Mouse (Mus musculus): ENCODE results near the gene Ntn4. TPM values are rescaled to one million over a fixed set of nuclear protein-coding genes. Genes with fewer than 3 reads are reported as not detected.
"Not testable (repeated sequence)": the region's sequence is repeated elsewhere in the genome, so short reads cannot be mapped to it uniquely, and the experiment has no call there.

The Ntn4 gene
- polyA plus RNA-seq, 1 experiment from 2014 or later = 0.70 TPM

DNA sequence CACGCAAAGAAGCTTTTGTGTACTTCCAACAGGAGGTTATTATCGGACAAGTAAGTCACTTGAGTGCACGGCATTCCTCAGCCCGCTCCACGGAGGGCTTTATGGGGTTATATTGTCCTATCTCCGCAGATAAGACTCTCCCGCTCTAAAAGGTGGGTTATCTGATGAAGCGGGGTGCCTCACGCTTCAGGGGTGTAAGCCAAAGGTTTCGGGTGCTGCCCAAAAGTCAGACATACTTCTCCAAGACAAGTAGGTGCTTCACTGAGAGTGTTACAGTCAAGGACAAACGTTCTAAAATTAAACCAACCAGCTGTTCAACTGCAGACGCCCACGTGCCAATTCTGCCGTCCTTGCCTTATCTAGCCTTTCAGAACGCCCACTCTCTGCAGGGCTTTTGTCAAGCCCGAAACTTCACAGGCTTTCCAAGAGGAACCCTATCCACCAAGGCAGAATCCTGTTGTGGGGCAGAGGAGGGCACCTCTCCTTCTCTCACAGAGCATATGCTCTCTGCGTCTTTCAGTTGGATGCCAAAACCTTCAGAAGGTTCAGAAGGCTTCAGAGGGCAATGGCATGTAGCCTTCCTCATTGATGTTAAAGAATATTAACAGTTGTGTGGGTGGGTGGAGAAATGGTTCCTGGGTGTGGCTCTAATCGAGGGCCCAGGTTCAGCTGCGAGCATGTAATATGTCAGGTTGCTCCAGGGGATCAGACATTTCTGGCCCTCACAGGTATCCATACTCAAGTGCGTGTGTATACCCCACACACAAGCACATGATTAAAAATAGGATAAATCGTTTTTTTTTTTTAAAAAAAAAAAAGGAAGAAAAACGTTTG lies 32.4 kb downstream of the Ntn4 start:
- no peak for DNase-seq (ENCODE audit: low spot score)
- no peak for ATAC-seq (ENCODE audit: low FRiP score)
- 86% methylated on average over 22 of the region's 22 CpGs for WGBS

DNA sequence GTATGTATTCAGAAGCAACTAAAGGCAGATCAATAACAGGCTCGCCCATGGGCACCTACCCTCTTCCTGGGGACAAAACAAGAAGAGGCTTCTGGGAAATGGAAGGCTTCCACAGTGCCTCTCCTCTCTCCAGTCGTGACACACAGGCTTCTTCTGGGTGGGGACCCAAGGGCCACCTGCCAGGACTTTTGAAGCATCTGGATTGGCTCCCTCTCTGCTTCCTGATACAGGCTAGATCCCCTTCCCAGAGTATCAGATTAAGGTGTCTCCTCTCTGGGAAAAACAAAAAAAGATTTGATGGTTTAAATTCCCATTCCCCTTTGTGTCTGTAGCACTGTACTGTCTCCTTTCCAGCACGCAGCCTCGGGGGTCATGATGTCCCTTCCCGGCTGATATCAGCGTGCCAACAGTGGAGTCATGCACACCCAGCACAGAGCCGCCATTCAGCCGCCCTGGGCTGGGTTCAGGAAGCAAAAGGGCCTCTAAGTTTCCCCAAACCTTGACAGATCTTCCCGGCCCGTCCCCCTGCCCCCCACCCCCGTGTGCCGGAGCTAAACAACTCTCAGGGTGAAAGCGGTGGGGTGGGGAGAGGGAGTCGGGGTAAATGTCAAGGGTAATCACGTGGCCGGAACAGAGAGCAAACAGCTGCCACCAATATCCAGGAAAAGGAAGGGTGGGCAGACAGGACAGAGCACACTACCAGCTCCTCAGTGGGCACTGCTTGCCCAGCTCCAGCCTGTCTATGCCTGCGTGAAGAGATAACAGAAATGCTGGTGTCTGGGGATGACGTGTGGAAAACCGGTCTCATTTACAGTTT lies 38.9 kb downstream of the Ntn4 start:
- 0 out of 2 replicates have a peak overlapping the region, but pooled peaks have one; percentile 7 for H3K4me3 ChIP-seq (replicated peaks; ENCODE audit: low read length)
- ATAC-seq (ENCODE audit: low FRiP score) = peak; percentile 40; the same call in 1 of the 2 replicates
- H3K27me3 ChIP-seq (ENCODE audit: control insufficient read depth, insufficient read depth, low read length) = no peaks in the 10 kb centered on the region
- H3K9me3 ChIP-seq (ENCODE audit: control insufficient read depth, low read length) = 0 out of 2 replicates have a peak, but pooled peaks cover 3% of the 10 kb centered on the region
- WGBS = 43% methylated on average over 19 of the region's 19 CpGs
- DNase-seq (ENCODE audit: low spot score) = no peak
- H3K9ac ChIP-seq = no peak overlapping the region; the same call in 1 of the 2 replicates
- H3K27ac ChIP-seq = 0 out of 2 replicates have a peak overlapping the region, but pooled peaks have one; percentile 17
- peak overlapping the region; percentile 38 for H3K4me2 ChIP-seq (replicated peaks)
- H3K36me3 ChIP-seq (replicated peaks; ENCODE audit: control insufficient read depth, insufficient read depth) = peaks cover 14% of the 10 kb centered on the region
- H3K4me1 ChIP-seq (replicated peaks; ENCODE audit: control insufficient read depth, insufficient read depth, low read length) = peaks cover 10% of the 10 kb centered on the region; the same call in 1 of the 2 replicates

More for the DNA sequence above, 32.4 kb downstream of the Ntn4 start:
- Histone ChIP-seq H3K27ac (no peak overlapping the region), H3K4me1 (replicated peaks; ENCODE audit: control insufficient read depth, insufficient read depth, low read length) (no peaks in the 10 kb centered on the region), H3K4me2 (replicated peaks) (no peak overlapping the region), H3K27me3 (ENCODE audit: control insufficient read depth, insufficient read depth, low read length) (no peaks in the 10 kb centered on the region), H3K36me3 (replicated peaks; ENCODE audit: control insufficient read depth, insufficient read depth) (no peaks in the 10 kb centered on the region), H3K9me3 (ENCODE audit: control insufficient read depth, low read length) (0 out of 2 replicates have a peak, but pooled peaks cover 3% of the 10 kb centered on the region), H3K4me3 (replicated peaks; ENCODE audit: low read length) (no peak overlapping the region), H3K9ac (no peak overlapping the region)

DNA sequence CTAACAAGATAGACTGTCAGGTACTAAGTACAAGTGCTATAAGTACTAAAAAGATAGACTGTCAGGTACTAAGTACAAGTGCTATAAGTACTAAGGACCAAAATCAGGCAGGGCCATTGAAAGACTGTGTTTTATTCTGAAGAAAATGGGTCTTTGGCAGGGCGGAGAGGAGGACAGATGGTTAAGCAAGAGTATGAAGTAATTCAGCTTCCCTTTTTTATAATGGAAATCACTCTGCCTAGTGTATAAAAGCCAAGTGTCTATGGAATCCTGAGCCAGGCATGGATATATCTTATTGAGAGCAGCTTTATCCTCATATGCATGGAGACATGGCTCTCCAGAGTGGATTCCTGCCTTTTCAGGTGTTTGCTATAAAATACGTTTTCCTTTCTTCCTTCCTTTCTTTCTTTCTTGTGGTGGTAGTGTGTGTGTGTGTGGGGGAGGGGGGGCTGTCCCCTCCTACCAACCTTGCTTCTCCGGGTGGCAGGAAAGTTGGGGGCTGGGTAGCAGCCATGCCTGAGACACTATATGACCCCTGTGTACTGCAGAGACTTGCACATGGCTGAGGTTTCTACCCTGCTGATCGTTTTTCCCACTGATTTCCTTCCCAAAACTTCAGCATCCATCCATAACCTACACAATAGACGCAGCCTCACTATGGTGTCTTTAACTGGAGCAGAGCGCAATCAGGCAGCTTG lies 40.3 kb downstream of the Ntn4 start:
- whole genome bisulfite sequencing = 51% methylated on average over 6 of the region's 6 CpGs
- Histone ChIP-seq H3K4me3 (replicated peaks; ENCODE audit: low read length) (no peak overlapping the region), H3K4me2 (replicated peaks) (no peak overlapping the region), H3K27ac (no peak overlapping the region), H3K4me1 (replicated peaks; ENCODE audit: control insufficient read depth, insufficient read depth, low read length) (peaks cover 10% of the 10 kb centered on the region; the same call in 1 of the 2 replicates), H3K9me3 (ENCODE audit: control insufficient read depth, low read length) (no peaks in the 10 kb centered on the region), H3K9ac (no peak overlapping the region), H3K36me3 (replicated peaks; ENCODE audit: control insufficient read depth, insufficient read depth) (peaks cover 14% of the 10 kb centered on the region), H3K27me3 (ENCODE audit: control insufficient read depth, insufficient read depth, low read length) (no peaks in the 10 kb centered on the region)
- no peak for ATAC-seq (ENCODE audit: low FRiP score)
- no peak for DNase-seq (ENCODE audit: low spot score)

DNA sequence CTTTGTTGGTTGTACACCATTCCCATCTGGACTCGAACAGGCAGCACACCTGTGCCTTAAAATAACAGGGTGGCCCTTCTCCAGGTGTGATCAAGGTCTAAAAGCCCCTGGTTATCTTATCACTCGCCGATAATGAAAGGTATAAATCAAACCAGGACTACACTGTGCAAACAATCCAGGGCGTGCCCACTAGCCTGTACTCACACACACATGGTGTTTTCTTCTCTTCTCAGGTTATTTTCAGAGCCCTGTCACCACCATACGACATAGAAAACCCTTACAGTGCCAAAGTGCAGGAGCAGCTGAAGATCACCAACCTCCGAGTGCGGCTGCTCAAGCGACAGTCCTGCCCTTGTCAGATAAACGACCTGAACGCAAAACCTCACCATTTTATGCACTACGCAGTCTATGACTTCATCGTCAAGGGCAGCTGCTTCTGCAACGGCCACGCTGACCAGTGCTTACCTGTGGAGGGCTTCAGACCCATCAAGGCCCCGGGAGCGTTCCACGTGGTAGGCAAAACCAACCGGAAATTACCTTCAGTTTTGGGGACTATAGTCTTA lies 41.8 kb downstream of the Ntn4 start:
- H3K36me3 ChIP-seq (replicated peaks; ENCODE audit: control insufficient read depth, insufficient read depth) = peaks cover 14% of the 10 kb centered on the region
- no peaks in the 10 kb centered on the region for H3K27me3 ChIP-seq (ENCODE audit: control insufficient read depth, insufficient read depth, low read length)
- no peaks in the 10 kb centered on the region for H3K9me3 ChIP-seq (ENCODE audit: control insufficient read depth, low read length)
- H3K9ac ChIP-seq = no peak overlapping the region
- ATAC-seq (ENCODE audit: low FRiP score) (no peak), DNase-seq (ENCODE audit: low spot score) (no peak)
- no peak overlapping the region for H3K4me2 ChIP-seq (replicated peaks)
- no peak overlapping the region for H3K27ac ChIP-seq
- peaks cover 10% of the 10 kb centered on the region; the same call in 1 of the 2 replicates for H3K4me1 ChIP-seq (replicated peaks; ENCODE audit: control insufficient read depth, insufficient read depth, low read length)
- no peak overlapping the region for H3K4me3 ChIP-seq (replicated peaks; ENCODE audit: low read length)
- 89% methylated on average over 18 of the region's 18 CpGs for WGBS

DNA sequence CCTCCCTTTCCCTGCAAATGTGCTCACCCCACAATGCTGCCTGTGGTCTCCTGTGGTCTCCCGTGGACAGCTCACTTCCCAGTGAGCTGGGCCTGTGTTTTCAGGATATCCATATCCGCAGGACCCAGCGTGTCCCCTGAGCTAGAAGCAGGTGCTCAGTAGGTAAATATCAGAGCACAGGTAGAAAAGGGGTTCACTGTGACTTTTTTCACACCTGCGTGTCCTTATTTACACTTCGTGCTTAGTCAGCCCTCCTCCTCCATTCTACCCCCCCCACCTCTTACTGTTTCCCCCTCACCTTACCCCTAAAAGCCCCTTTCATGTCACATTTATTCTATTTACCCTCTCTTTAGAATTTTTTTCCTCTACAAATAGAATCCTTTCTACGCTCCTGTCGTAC lies 42.7 kb downstream of the Ntn4 start:
- H3K27ac ChIP-seq = no peak overlapping the region
- no peak overlapping the region for H3K4me2 ChIP-seq (replicated peaks)
- peaks cover 10% of the 10 kb centered on the region; the same call in 1 of the 2 replicates for H3K4me1 ChIP-seq (replicated peaks; ENCODE audit: control insufficient read depth, insufficient read depth, low read length)
- H3K9ac ChIP-seq = no peak overlapping the region
- H3K9me3 ChIP-seq (ENCODE audit: control insufficient read depth, low read length) = no peaks in the 10 kb centered on the region
- WGBS = 94% methylated on average over 7 of the region's 7 CpGs
- ATAC-seq (ENCODE audit: low FRiP score) (no peak), DNase-seq (ENCODE audit: low spot score) (no peak)
- no peaks in the 10 kb centered on the region for H3K27me3 ChIP-seq (ENCODE audit: control insufficient read depth, insufficient read depth, low read length)
- H3K4me3 ChIP-seq (replicated peaks; ENCODE audit: low read length) = no peak overlapping the region
- H3K36me3 ChIP-seq (replicated peaks; ENCODE audit: control insufficient read depth, insufficient read depth) = peaks cover 14% of the 10 kb centered on the region

DNA sequence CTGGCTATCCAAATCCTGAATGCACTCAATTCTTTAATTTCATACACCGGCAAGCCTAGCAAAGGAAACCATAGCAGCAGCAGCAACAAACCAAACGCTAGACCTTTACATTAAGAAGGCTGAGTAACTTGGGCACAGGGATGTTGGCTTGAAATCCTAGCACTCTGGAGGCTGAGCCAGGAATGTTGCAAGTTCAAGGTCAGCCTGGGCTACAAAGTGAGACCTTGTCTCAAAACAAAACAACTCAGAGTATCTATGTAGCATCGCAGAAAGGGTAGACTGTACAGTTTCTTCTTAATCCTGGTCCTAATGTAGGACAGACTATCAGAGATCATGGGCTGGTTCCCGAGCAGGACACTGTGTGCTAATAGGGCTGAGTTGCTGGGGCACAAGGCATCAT lies 43.4 kb downstream of the Ntn4 start:
- DNase-seq (ENCODE audit: low spot score) (no peak), ATAC-seq (ENCODE audit: low FRiP score) (no peak)
- 95% methylated on average over 4 of the region's 4 CpGs for WGBS
- Histone ChIP-seq H3K4me1 (replicated peaks; ENCODE audit: control insufficient read depth, insufficient read depth, low read length) (peaks cover 9% of the 10 kb centered on the region; the same call in 1 of the 2 replicates), H3K27me3 (ENCODE audit: control insufficient read depth, insufficient read depth, low read length) (no peaks in the 10 kb centered on the region), H3K27ac (no peak overlapping the region), H3K4me2 (replicated peaks) (no peak overlapping the region), H3K9ac (no peak overlapping the region), H3K9me3 (ENCODE audit: control insufficient read depth, low read length) (no peaks in the 10 kb centered on the region), H3K36me3 (replicated peaks; ENCODE audit: control insufficient read depth, insufficient read depth) (peaks cover 14% of the 10 kb centered on the region), H3K4me3 (replicated peaks; ENCODE audit: low read length) (no peak overlapping the region)

DNA sequence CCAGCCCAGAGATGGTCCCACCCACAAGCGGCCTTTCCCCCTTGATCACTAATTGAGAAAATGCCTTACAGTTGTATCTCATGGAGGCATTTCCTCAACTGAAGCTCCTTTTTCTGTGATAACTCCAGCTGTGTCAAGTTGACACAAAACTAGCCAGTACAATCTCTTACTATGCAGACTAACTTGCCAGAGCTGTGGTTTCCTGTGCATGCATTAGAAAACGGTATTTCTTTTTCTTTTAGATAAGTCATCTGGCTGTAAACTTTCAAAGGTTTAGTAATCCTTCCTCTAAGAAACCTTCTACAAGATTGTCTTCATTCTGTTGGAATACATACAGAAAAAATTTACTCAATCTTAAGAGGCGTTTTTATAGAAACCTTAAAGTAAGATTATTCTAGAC lies 44.9 kb downstream of the Ntn4 start:
- H3K4me1 ChIP-seq (replicated peaks; ENCODE audit: control insufficient read depth, insufficient read depth, low read length); H3K27ac ChIP-seq; H3K9ac ChIP-seq; DNase-seq (ENCODE audit: low spot score); H3K4me3 ChIP-seq (replicated peaks; ENCODE audit: low read length); H3K4me2 ChIP-seq (replicated peaks); H3K27me3 ChIP-seq (ENCODE audit: control insufficient read depth, insufficient read depth, low read length); ATAC-seq (ENCODE audit: low FRiP score); H3K9me3 ChIP-seq (ENCODE audit: control insufficient read depth, low read length): not testable (repeated sequence)
- 95% methylated on average over 3 of the region's 3 CpGs for WGBS
- peaks cover 14% of the 10 kb centered on the region for H3K36me3 ChIP-seq (replicated peaks; ENCODE audit: control insufficient read depth, insufficient read depth)

DNA sequence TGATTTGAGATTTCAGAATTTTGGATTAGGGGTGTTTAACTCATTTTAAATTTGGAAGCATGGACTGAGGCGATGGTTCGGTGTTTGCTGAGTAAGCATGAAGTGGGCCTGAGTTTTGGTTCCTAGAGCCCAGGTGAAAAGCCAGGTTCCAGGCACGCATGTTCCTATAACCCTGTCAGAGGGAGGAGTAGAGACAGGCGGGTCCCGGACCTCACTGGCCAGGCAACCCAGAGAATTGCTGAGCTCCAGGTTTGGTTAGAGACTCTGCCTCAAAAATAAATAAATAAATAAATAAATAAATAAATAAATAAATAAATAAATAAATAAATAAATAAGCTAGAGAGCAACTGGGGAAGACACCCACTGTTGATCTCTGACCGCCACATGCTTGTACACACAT lies 46.1 kb downstream of the Ntn4 start:
- Histone ChIP-seq H3K36me3 (replicated peaks; ENCODE audit: control insufficient read depth, insufficient read depth) (peaks cover 14% of the 10 kb centered on the region), H3K4me3 (replicated peaks; ENCODE audit: low read length) (no peak overlapping the region), H3K4me2 (replicated peaks) (no peak overlapping the region), H3K9ac (no peak overlapping the region), H3K27ac (no peak overlapping the region), H3K4me1 (replicated peaks; ENCODE audit: control insufficient read depth, insufficient read depth, low read length) (no peaks in the 10 kb centered on the region), H3K27me3 (ENCODE audit: control insufficient read depth, insufficient read depth, low read length) (no peaks in the 10 kb centered on the region), H3K9me3 (ENCODE audit: control insufficient read depth, low read length) (no peaks in the 10 kb centered on the region)
- ATAC-seq (ENCODE audit: low FRiP score) = no peak
- WGBS = 96% methylated on average over 6 of the region's 6 CpGs
- DNase-seq (ENCODE audit: low spot score) = no peak
